Mouse (Mus musculus): ENCODE data around the gene Spire2.
"Not testable (repeated sequence)": the region's sequence is repeated elsewhere in the genome, so short reads cannot be mapped to it uniquely, and the experiment has no call there.

The Spire2 gene

DNA sequence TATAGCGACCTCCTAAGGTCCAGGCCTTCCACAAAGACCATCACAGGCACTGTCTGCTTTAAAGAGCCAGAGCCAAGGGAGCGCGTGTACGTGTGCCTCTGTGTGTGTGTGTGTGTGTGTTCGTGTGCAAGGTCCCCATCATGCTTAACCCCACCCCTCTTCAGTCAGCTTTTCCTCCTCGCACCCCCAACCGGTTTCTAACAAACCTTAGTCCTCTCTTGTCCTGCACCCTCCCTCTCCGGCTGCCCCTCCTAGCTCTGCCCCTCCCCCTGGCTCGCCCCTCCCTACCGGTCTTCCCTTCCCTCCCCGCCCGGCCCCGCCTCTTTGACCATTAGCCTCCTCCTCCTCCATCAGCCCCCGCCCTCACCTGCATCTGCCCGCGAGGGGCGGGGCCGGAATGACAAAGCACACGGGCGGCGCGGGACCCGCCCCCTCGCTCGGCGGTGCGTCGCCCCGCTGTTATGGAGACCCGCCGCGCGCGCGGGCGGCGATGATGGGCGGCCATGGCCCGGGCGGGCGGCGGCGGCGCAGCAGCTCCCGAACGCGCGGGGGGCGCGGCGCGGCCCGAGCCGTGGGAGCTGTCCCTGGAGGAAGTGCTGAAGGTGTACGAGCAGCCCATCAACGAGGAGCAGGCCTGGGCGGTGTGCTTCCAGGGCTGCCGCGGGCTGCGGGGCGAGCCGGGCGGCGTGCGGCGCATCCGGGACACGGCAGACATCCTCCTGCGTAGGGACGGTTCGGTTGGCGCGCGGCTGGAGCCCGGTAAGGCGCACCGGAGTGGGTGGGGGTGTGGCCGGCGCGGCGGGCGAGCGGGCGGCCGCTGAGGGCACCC is at the start of gene Spire2:
Gene Spire2 (plus strand): TSS at position 452 of the 829 bp plus-strand sequence.
- DNase-seq (ENCODE audit: low spot score in 2 of 2), result peak; percentile 54 to 62

GRCm38 (mm10) chr8:123282994-123283393 is 49.5 kb upstream of the Spire2 start:
- not testable (repeated sequence) for DNase-seq (ENCODE audit: low spot score in 2 of 2)

DNA sequence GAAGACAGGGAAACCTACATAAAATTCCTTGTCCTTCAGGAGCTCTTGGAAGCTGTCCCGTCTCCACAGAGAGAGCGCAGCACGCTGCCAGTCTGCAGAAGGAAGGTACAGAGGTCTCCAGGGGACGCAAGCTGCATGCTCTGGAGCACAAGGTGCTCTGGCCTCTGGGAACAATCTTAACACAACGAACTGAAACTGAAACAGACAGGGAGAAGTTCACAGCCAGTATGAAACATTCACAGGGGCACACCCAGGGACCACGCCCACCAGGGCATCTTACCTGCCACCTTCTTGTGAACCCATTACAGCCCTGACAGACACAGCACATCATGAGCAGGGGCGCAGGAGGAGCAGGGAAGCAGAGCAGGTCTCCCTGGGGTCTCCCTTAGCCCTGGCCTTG is 48.5 kb upstream of the Spire2 start:
- no peak for DNase-seq (ENCODE audit: low spot score in 2 of 2)

GRCm38 (mm10) chr8:123284493-123284892 is 48.0 kb upstream of the Spire2 start:
- DNase-seq (ENCODE audit: low spot score in 2 of 2), result no peak

DNA sequence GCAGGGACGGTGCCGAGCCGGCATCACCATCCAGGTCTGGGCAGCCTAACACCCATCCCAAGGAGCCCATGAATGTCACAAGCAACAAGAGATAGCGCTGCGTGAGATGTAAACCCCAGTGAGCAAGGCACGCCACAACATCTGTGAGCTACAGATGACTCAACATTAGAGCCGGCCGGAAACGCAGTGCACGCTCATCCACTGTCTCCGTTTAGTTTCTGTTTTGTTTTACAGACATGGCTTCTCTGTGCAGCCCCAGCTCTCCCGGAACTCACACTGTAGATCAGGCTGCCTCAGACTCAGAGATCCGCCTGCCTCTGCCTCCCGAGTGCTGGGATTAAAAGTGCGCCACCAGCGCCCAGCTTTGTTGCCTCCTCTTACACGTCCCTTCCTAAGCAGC is 45.2 kb upstream of the Spire2 start:
- no peak for DNase-seq (ENCODE audit: low spot score in 2 of 2)

GRCm38 (mm10) chr8:123290166-123290565 is 42.3 kb upstream of the Spire2 start:
- DNase-seq (ENCODE audit: low spot score in 2 of 2), result no peak

DNA sequence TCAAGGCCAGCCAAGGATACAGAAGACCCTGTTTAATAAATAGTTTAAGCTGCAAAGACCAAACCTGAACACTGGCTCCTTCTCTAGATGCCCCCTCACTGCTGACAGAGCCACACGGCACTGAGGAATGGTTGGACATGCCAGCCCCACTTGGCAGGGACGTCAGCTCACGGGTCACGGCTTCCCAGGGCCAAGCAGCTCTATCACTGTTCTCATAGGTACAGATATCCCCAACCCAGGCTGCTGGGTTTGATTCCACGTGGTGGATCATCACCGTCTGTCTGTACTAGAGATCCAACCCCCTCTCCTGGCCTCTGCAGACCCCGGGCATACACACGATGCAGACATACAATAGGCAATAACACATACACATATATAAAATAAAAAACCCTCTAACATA is 41.8 kb upstream of the Spire2 start:
- DNase-seq (ENCODE audit: low spot score in 2 of 2), result no peak

- no peak for DNase-seq (ENCODE audit: low spot score in 2 of 2)
These were observed 40.8 kb upstream of the Spire2 start for GRCm38 (mm10) chr8:123291716-123292115.

- DNase-seq (ENCODE audit: low spot score in 2 of 2), result no peak
These were observed 40.2 kb upstream of the Spire2 start for GRCm38 (mm10) chr8:123292281-123292680.

- no peak for DNase-seq (ENCODE audit: low spot score in 2 of 2)
These were observed 39.7 kb upstream of the Spire2 start for GRCm38 (mm10) chr8:123292785-123293184.

DNA sequence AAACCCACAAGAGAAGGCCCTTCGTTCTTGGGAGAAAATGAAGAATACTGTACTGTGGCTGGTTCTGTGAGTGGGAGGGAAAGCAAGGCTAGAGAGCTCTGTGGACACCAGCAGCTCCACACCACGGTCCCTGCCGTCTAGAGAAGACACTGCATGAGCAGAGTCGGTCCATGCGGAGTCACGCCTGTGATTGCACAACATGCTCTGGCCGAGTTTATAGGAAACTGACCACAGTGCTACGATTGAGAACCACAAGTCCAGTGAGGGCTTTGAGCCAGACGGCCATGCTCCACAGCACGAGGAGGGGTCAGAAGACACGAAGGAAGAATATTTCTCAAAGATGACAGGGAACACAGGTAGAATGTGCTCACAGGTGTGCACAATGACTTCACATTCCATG is 34.2 kb upstream of the Spire2 start:
- DNase-seq (ENCODE audit: low spot score in 2 of 2), result no peak

DNA sequence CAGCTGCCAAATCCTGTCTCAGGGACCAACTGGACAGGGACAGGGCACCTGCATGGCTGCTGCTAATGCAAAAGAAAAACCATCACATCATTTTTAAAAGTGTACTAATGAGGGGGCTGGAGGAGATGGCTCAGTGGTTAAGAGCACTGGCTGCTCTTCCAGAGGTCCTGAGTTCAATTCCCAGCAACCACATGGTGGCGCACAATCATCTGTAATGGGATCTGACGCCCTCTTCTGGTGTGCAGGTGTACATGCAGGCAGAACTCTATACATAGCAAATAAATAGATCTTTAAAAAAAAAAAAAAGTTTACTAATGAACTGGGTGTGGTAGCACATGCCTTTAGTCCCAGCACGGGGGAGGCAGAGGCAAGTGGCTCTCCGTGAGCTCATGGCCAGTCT is 23.8 kb upstream of the Spire2 start:
- DNase-seq (ENCODE audit: low spot score in 2 of 2), result no peak

- DNase-seq (ENCODE audit: low spot score in 2 of 2), result no peak
These were observed 14.6 kb upstream of the Spire2 start for GRCm38 (mm10) chr8:123317781-123318466.

DNA sequence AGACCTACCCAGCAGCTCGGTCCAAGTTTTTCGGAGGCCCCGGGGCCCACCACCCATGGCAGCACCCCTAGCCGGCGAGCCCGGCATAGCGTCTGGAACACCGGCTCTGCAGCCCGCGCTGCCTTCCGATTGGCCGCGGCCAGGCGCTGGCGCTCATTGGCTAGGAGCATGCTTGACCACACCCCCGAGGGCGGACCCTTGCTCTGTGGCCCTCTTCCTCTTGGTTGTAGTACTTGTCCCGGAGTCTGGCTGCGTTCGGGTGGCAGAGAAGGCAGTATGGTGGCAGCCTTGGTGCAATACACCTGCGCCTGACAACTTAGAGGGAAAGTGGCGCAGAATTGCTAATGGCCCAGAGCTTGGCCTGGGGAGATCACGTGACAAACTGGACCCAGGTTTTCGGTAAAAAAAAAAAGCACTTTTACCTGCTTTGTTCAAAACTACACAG is 14.0 kb upstream of the Spire2 start, which contains the start of gene Fanca:
Gene Fanca (minus strand): TSS at position 110 of the 445 bp plus-strand sequence.
- peak; percentile 83 to 91 for DNase-seq (ENCODE audit: low spot score in 2 of 2)

GRCm38 (mm10) chr8:123319522-123320164 is 12.9 kb upstream of the Spire2 start:
- DNase-seq (ENCODE audit: low spot score in 2 of 2), result no peak

- DNase-seq (ENCODE audit: low spot score in 2 of 2), result no peak
These were observed 4.0 kb upstream of the Spire2 start for GRCm38 (mm10) chr8:123328552-123328951.

DNA sequence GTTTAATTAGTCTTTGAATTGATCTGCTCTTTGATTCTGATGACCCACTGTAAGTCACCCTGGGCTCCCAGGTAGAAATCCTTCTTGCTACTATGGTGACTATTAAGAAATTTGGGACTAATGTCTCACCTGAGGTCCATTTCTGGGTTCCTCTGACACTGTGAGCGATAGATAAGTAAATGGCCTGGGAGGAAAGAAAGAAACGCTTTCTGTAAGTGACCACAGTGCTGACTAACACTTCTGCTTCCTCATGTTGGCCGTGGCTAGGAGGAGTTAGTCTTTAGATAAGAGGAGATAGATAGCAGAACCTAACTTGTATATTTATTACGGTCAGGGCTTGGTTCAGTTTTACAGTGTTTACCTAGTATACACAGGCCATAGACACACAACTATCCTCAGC is 3.2 kb upstream of the Spire2 start:
- DNase-seq (ENCODE audit: low spot score in 2 of 2), result no peak

GRCm38 (mm10) chr8:123329961-123330360 is 2.6 kb upstream of the Spire2 start:
- DNase-seq (ENCODE audit: low spot score in 2 of 2), result no peak

- no peak for DNase-seq (ENCODE audit: low spot score in 2 of 2)
These were observed 1.8 kb upstream of the Spire2 start for GRCm38 (mm10) chr8:123330701-123331100.

- no peak for DNase-seq (ENCODE audit: low spot score in 2 of 2)
These were observed 1.2 kb upstream of the Spire2 start for GRCm38 (mm10) chr8:123331301-123331700.

GRCm38 (mm10) chr8:123331810-123332209 is 703 bp upstream of the Spire2 start:
- DNase-seq (ENCODE audit: low spot score in 2 of 2), result no peak

- no peak for DNase-seq (ENCODE audit: low spot score in 2 of 2)
These were observed 626 bp downstream of the Spire2 start for GRCm38 (mm10) chr8:123333091-123333587.

Data from frontal cortex, postnatal 10 days (tissue).